Mouse (Mus musculus): ENCODE results near the gene Wdtc1.

The Wdtc1 gene

DNA sequence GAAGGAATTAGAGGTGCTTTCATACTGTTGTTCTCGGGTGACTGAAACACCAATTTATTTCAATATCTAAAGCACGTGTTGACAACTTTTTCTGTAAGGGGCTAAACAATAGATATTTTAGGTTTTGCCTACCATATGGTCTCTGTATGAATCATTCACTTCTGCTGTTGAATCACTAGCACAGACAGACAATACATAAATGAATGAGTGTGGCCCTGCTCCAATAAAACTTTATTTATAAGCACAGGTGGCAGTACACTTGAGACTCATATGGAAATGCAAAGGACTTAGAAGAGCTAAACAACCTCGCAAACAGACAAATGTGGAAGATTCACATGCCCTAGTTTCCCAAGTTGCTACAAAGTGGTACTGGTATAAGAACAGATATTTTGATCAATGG lies 33.6 kb downstream of the Wdtc1 start:
- DNase-seq (ENCODE audit: low spot score): no peak

DNA sequence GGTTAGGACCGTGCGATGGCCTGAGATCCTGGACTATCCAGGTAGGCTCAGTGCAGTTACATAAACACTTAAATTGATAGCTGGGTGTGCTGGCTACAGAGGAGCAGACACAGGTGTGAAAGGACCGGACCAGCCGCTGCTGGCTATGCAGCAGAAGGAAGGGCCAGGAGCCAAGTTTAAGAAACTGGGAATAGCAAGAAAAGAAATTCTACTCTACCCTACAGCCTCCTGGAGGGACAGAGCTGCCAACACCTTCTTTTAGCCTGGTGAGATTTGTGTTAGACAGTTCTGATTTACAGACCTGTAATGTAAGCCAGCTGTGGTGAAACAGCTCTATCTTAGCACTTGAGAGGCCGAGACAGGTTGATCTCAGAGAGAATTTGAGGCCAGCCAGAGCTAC lies 37.3 kb downstream of the Wdtc1 start:
- no peak for DNase-seq (ENCODE audit: low spot score)

GRCm38 (mm10) chr4:133314896-133315295 lies 38.4 kb downstream of the Wdtc1 start:
- DNase-seq (ENCODE audit: low spot score): no peak

GRCm38 (mm10) chr4:133309948-133310347 lies 43.3 kb downstream of the Wdtc1 start:
- peak; percentile 70 for DNase-seq (ENCODE audit: low spot score)

DNA sequence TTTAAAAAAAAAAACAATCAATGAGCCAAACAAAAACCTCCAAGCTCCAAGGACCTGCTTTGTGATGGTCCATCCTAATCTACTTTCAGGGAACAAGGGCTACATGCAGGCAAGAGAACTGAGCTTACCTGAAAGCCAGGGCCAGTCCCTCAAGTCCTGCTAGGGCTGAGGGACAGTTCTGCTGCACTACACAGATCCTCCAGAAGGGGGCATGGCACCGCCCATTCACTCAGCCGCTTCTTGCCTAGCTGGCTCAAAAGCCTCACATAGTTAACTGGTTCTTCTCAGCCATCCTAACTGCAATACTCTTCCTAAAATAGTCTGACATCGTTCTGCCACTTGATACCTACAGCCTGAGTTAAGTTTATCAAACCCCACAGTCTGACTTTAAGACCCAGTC lies 46.0 kb downstream of the Wdtc1 start:
- DNase-seq (ENCODE audit: low spot score): no peak

DNA sequence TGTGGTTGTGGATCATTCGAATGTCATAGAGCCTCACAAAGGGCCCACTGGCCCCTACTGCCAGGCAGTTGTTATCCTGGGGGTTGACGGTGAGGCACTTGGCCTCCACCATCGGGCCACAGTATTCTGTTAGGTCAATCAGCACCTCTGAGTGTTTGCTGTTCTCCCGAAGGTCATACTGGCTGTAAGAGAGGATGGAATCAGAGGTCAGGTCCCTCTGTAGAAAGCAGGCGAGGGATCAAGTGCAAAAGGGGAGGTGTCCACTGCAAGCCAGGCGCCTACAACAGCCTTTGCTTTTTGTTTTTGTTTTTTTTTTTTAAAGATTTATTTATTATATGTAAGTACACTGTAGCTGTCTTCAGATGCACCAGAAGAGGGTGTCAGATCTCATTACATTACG lies 47.5 kb downstream of the Wdtc1 start:
- DNase-seq (ENCODE audit: low spot score): no peak

- no peak for DNase-seq (ENCODE audit: low spot score)
These were observed 48.5 kb downstream of the Wdtc1 start for GRCm38 (mm10) chr4:133304770-133305169.

- DNase-seq (ENCODE audit: low spot score): no peak
These were observed 50.6 kb downstream of the Wdtc1 start for GRCm38 (mm10) chr4:133302668-133303067.

- no peak for DNase-seq (ENCODE audit: low spot score)
These were observed 51.5 kb downstream of the Wdtc1 start for GRCm38 (mm10) chr4:133301802-133302201.

GRCm38 (mm10) chr4:133300421-133300820 lies 52.9 kb downstream of the Wdtc1 start:
- no peak for DNase-seq (ENCODE audit: low spot score)

DNA sequence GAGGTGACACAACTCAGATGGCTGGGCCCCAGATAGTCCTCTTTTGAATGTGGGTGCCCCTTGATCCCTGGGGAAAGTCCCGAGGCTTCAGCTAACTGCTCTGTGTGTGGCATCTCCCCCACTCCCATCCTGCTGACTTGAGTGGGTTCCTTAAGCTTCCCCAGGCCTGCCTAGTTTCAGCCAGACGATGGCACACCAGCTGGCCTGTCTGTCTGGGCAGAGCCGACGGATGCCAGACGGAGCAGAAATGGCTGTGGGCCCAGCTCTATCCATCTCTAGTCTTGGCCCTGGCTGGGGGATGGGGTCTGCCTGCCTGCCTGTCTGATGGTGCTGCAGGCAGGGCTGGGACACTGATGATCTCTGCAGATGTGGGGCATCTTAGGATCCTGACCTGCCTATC lies 53.6 kb downstream of the Wdtc1 start:
- peak; percentile 57 for DNase-seq (ENCODE audit: low spot score)

- peak; percentile 73 for DNase-seq (ENCODE audit: low spot score)
These were observed 54.5 kb downstream of the Wdtc1 start for GRCm38 (mm10) chr4:133298516-133299365.

DNA sequence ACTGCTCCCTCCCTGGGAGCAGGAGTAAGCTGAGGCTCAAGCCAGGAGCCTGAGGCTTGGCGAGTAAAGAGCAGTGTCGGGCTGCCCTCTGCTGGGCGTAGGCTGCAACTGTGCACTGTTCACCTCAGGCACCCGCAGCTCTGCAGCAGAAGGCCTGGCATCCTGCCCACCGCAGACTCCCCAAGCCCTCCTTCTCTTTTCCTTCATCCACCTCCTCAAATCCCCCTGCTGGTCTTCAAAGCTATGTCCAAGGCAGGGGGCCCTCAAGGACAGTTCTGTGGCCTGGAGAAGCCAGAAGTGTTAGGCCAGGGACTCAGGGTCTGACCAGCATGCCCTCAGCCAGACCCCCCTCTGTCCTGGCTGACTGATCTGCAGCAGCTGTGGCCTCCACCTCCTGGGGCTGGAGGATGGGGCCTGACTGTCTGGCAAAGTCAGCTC lies 55.5 kb downstream of the Wdtc1 start:
- DNase-seq (ENCODE audit: low spot score): peak; percentile 77

- DNase-seq (ENCODE audit: low spot score): no peak
These were observed 55.9 kb downstream of the Wdtc1 start for GRCm38 (mm10) chr4:133297360-133297759.

DNA sequence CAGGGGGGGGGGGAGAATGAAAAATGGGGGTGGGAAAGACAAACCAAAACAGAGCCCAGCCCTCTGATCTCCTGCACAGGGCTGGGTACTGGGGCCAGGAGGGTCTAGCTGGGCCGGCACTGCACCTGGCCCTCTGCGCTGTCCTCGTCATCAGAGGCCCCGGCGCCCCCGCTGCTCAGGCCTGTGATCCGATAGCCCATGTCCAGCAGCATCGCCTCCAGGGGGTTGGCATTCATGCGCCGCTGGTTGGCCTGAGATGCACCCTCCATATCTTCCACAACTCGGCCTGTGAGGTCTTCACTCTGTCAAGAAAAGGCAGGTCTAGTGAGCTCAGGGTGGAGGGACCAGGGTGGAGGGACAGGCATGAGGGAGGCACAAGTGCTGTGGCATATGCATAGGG lies 59.2 kb downstream of the Wdtc1 start:
- no peak for DNase-seq (ENCODE audit: low spot score)

DNA sequence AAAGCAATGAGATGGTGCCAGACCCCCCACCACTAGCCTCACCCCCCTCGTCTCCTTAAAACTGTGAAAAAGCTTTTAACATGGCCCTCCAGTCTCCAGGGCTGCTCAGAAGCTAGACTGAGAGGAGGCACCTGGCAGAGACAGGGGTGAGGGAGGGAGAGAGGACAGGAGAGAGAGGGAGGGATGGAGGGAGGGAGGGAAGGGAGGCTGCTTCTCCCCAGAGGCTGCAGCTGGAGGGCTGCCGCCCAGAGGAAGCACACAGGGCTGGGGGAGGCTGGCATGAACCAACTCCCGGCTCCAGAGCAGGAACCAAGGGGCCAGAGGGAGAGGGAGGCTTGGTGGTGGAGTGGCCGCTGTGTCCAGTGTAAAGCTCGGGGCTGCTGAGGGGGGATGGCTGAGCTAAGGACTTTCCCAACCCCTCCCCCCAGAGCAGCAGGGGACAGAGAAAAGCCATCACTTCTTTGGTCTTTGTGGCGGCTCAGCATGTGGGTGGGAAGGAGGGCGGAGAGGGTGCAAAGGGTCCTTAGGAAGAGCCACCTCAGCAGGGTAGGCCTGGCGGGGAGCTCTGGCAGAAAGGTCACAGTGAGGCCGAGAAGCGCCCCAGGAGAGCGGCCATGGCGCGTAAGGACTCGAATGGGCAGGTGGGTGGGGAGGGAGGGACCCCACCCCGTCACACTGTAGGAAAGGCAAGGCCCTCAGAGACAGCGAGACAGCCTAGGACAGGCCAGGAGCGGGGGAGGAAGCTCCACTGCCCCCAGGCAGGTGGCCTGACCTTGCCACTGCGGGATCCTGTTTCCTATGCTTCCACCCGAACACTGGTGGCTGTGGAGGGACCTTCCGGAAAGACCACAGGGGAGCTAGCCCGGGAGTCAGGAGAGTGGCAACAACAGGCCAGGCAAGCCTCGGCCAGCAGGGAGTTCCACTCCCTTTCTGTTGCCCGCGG lies 60.1 kb downstream of the Wdtc1 start:
- no peak for DNase-seq (ENCODE audit: low spot score)

DNA sequence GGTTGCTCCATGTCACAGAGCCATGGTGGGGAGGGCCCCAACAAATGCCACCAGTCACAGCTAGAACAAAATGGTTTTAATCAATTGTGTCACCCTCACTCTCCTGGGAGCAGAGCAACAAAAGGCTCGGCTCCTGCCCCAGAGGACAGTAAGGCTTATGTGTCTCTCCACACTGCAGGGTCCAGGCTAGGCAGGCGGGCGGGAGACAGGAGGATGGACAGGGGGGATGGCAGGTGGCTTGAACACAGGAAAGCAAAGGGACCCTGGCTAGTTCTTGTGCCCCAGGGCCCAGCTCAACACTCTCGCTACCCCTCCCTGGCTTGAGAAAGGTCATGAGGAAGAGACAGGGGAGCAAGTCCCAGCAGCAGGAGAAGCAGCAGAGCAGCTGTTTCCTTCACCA lies 60.9 kb downstream of the Wdtc1 start:
- DNase-seq (ENCODE audit: low spot score): no peak

DNA sequence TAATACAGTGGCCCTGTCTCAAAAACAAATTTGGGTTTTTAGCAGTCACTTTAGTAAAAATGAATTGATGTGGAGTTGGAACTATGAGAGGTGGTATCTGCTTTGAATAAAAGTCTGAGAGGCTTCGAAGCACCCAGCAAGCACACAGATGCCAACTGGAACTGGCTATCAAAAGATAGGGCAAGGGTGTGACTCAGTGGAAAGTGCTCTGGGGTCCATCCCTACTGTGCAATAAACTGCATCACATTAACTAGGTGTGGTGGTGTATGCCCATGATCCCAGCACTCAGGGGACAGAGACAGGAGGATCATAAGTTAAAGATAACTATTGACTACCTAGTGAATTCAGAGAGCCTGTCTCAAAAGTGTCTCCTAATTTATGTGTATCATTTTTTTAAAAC lies 62.0 kb downstream of the Wdtc1 start:
- no peak for DNase-seq (ENCODE audit: low spot score)

DNA sequence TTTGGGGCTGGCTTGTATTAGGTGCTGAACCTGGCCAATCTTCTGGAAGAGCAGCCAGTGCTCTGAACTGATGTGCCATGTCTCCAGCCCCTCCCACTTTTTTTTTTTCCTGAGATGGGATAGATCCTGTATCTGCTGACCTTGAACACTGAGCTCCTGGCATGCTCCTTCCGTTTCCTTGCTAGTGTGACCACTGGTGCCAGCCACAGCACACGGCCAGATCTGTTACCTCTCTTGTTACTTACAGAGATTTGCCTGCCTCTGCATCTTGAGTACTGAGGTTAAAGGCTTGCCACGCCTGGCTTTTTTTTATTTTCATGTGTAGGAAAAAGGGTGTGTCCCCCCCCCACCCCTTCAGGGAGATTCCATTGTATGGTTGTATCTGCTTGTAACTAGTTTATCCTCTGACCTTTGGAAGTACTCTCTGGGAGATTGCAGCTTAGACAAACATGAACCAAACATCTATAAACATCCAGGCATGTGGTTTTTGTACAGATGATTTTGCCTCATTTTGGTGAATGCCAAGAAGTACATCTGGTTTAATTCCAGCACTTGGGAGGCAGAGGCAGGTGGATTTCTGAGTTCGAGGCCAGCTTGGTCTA lies 66.7 kb downstream of the Wdtc1 start:
- DNase-seq (ENCODE audit: low spot score): no peak

DNA sequence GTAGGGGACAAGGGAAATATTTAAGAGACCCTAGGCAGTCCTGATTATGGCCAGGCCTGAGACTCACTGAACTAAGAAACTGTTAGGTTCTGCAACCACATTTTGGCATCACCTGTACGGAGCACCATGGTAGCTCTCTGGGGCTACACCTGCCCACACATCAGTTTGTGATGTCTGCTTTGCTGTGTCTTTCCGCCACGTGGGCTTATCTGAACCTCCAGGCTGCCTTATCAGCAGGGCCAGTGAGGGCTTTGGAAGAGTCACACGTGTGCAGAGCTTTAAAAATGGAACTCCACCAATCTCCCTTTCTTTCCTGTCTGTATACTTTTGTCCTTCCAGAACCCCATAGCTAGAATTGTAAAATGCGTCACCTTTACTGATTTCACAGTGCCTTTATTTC lies 67.3 kb downstream of the Wdtc1 start:
- no peak for DNase-seq (ENCODE audit: low spot score)

GRCm38 (mm10) chr4:133285299-133285698 lies 68.0 kb downstream of the Wdtc1 start:
- no peak for DNase-seq (ENCODE audit: low spot score)

GRCm38 (mm10) chr4:133282656-133283055 lies 70.6 kb downstream of the Wdtc1 start:
- DNase-seq (ENCODE audit: low spot score): no peak
